Mouse (Mus musculus): ENCODE measurements at regions not wholly inside any gene's neighbourhood (a gene's known extent, or its start where the extent isn't known, plus 50 kb on each side); places are given as distances from the start of the nearest gene placed in this dataset.

- DNase-seq (ENCODE audit: low spot score in 2 of 2), result no peak
Measured at GRCm38 (mm10) chr4:84099071-84099470, 573.7 kb downstream of the Ccdc171 start.

GRCm38 (mm10) chr4:84101923-84102322 is 573.2 kb downstream of the Bnc2 start:
- no peak for DNase-seq (ENCODE audit: low spot score in 2 of 2)

GRCm38 (mm10) chr4:84102736-84103135 is 572.3 kb downstream of the Bnc2 start:
- no peak for DNase-seq (ENCODE audit: low spot score in 2 of 2)

DNA sequence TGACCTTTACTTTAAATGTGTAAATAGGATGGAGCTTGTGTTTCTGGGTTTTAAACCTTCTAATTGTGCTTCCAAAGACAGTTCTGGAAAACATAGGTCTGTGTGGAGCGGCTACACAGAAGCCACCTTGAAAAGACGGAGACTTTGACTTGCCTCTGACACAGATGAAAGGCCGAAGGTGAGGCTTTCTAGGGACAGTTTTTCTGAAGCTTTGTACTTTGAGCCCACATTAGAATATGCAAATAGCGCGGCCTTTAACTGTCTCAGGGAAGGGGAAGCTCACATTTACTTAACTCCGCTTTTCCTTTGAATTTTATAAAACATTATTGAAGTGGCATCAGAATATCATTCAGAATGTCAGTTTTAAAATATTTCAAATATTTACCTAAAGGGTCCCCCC is 566.5 kb downstream of the Bnc2 start:
- DNase-seq (ENCODE audit: low spot score in 2 of 2), result no peak

GRCm38 (mm10) chr4:84109771-84110503 is 565.1 kb downstream of the Bnc2 start:
- DNase-seq (ENCODE audit: low spot score in 2 of 2), result no peak

DNA sequence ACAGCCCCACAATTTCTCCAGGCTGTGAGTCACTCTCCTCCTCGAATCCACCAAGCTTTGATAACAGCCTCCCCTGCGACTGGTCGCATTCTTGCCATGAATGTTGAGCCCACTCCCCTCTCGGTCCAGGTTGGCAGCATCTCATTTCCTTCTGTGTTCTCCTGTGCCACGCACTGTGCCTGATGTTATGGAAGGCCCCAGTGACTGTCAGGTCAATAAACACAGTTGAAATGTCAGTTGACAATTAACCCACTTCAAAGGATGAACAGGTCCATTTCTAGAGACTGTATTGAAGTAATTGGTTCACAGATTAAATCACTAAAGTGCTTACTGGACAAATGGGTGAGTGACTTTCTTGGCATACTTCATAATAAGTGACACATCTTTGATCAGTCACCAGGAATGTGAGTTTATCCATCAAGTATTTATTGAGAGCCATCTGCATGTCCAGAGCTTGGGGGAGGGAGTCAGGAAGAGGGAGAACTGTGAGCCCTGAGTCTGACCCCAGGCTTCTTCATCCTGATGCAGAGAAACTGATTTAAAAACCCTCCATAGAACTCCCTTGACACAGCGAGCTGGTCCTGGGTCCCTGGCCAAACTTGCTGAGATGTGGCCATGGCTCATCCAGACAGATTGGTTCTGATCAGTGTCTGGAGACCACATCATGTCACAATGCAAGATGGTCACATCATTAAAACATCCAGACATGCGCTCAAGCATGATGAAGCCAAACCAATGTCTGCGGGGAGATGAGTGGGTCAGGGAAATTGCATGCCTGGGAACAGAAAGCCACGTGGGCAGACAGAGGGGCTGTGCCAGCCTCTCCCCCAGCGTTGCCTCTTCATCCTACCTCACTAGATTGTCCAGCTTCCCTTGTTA is 560.7 kb downstream of the Bnc2 start:
- DNase-seq (ENCODE audit: low spot score in 2 of 2), result no peak

GRCm38 (mm10) chr4:84118284-84118919 is 556.7 kb downstream of the Bnc2 start:
- no peak for DNase-seq (ENCODE audit: low spot score in 2 of 2)

DNA sequence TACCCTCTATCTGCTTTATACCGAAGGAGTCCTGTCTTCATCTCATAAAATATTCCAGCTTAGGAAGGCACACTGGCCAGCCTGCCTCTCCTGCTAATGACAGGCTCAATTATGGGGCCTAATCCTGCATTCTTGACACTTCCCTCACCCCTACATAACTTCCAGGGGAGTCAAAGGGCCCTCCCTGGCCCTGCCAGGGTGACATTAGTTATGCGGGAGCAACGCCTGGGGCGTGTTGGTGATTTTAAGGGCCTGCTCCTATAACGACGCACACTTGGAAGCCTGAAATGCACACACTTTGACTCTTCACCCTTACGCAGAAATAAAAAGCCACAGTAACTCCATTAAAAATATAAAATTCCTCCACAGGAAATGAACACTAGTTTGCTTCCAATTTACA is 555.5 kb downstream of the Bnc2 start:
- DNase-seq (ENCODE audit: low spot score in 2 of 2), result no peak

- no peak for DNase-seq (ENCODE audit: low spot score in 2 of 2)
Measured at GRCm38 (mm10) chr4:84120330-84120729, 554.7 kb downstream of the Bnc2 start.

DNA sequence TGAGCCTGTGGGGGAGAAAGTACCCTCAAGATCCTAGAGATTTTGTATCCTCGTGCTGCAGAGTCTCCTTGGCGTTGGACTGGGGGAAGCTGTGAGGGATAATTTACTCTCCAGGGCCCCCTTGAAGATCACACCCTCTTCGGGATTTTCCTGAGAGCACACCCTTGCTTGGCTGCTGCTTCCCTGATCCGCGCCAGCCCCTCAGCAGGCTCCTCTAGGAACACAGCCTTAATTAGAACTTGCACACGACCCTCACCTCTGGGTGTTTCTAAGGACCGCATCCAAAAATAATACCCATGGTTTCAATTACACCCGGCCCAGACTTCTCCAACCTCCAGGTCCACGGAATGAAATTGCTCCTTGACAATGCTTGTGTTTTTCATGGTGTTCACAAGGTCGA is 553.6 kb downstream of the Bnc2 start:
- no peak for DNase-seq (ENCODE audit: low spot score in 2 of 2)

GRCm38 (mm10) chr4:84126400-84126799 is 548.7 kb downstream of the Bnc2 start:
- no peak for DNase-seq (ENCODE audit: low spot score in 2 of 2)

DNA sequence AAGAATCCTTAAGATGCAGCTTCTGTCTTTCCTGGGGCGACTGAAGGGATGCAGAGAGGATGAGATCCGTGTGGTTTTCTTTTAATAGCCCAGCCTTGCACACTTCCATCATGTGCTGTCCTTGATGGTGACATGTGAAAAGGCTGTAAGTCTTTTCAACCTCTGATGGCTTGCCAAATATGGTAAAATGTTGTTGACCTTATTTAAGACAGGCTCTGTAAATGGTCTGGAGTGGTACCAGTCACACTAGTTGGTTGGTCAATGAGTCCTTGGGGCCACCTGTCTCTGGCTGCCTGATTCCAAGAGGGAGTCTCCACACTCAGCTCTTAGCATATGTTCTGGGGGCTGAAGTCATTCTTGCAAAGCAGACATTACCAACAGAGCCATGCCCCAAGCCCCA is 547.7 kb downstream of the Bnc2 start:
- DNase-seq (ENCODE audit: low spot score in 2 of 2), result no peak

- DNase-seq (ENCODE audit: low spot score in 2 of 2), result no peak
Measured at GRCm38 (mm10) chr4:84130840-84131547, 544.1 kb downstream of the Bnc2 start.

- no peak for DNase-seq (ENCODE audit: low spot score in 2 of 2)
Measured at GRCm38 (mm10) chr4:84135740-84136139, 539.3 kb downstream of the Bnc2 start.

DNA sequence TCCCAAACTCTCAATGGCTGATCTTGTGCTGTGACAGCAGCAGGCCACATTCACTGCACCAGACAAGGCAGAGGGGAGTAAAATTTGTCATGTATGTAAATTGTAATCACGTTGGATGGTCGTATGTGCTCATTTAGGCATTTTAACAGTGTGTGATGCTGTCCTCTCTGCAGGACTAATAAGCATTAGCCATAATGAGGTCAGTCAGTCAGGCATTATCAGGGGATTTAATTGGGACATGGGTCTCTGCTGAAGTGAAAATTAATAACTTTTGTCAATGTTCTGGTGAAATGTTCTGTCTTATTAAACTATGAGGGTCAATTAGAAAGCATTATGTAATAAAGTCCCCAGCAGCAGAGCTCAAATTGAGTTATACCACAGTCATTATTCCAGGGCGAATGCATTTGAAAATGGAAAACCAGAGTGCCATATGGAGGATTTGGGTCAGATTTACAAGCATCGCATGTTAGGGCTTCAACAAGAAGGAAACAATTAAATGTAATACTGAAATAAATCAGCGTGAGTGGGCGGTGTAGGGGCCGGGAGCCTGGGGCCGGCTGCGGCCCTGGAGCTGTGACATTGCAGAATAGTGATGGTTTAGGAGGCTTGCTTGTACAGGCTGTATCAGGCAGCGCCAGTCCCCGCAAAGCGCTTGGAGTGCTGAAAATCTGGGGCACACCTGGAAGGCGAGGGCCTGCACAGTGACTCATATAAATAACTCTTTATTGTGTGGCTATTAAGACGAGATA is 537.7 kb downstream of the Bnc2 start:
- DNase-seq (ENCODE audit: low spot score in 2 of 2), result no peak

DNA sequence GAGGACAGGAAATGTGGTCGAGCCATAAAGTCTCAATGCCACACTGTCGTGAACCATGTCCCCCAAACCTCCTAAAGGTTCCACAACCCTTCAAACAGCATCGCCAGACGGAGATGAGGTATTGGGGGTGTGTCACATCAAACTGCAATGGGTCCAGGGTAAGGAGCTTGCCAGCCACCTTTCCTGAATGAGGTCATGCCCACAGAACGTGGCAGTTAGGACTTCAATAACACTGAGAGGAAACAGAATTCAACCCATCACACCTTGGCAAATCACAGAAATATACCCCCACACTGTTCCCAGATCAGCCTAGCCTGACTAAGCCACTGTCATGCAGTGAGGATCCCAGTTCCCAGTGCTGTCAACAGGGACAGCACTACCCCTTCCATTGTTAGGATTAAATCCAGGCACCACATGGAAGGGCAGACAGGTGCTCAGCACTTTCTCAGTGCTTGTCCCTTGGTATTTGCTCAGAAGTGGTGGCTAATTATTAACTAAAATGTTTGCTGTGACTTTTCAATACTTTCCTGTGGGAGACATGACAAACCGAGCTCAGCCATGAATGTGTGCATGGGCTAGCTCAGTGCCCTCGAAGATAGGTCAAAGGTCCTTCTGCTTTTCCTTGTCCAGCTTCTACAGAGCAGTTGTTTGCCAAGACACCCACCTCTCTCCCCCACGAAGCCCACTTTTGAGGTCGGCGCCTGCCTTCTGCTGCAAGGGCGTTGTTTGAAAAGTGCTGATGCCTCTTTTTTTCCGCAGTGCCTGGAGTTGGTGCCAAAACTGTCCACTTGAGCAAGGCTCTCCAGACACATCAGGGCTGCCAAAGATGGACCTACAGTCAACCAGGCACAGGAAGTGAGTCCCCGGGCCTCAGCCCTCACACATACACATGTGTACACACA is 525.7 kb downstream of the Bnc2 start:
- DNase-seq (ENCODE audit: low spot score in 2 of 2), result no peak

DNA sequence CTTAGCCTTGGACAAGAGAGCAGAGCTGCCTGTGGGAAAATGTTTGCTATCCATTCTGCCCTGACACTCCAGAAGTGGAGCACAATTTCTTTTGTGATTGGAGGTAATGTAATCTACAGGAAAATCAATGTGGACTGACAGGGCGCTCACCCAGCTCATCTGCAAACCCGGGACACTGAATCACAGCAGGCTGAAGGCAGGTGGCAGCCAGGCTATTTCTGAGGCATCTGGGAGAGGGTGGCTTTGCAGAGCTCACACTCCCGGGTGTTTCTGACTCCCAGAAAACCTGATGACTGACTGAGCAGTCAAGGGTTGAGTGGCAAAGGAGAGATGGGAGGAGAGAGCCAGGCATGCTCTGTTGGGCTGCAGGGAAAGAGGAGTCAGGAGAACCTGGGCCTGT is 524.4 kb downstream of the Bnc2 start:
- DNase-seq (ENCODE audit: low spot score in 2 of 2), result no peak

DNA sequence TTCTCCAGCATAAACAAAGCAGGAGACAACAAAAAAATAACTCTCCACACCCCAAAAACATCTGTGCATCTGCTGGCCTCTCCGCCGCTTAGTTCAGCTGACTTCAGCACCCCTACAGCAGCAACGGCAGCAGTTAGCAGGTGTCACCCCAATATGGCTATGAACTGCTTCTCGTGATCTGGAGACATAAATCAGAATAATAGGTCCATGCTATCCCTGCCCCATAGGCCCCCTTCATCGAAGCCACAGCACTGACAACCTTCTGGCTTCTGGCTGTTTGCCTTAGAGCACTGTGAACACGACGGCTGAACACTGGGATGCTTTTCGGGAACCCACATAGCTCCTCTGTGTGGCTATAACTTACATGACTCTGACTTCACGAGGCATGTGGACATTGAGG is 523.8 kb downstream of the Bnc2 start:
- DNase-seq (ENCODE audit: low spot score in 2 of 2), result no peak

DNA sequence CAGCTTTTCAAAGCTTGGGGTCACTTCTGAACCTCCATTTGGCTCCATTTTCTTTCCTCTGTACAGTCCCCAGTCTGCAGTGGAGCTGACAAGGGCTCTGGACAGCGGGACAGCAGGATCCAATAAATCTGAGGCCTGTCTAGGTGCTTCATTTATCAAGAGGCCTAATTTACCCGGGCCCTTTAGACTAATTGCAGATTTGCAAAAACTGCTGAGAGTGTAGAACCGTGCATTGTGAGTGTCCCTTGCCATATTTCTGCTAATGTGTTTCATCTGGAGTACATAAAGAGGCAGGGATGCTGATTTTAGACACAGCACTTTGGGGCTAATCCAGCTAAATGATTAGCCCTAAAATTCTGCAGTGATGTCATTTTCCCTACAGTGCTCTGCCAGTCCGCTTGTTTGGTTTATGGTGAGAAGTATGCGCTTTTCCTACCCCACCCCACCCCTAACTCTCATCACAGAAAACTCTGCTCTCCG is 523.1 kb downstream of the Bnc2 start:
- DNase-seq (ENCODE audit: low spot score in 2 of 2), result no peak

- DNase-seq (ENCODE audit: low spot score in 2 of 2), result no peak
Measured at GRCm38 (mm10) chr4:84153571-84153970, 521.5 kb downstream of the Bnc2 start.

Data from layer of hippocampus, postnatal 10 days (tissue).